Mouse (Mus musculus) C2C12 (cell line): Measurements from ENCODE around the gene Tas2r122.

ENCODE experiments used
- CTCF ChIP-seq: IDR thresholded peaks from one replicate; pipeline ENCODE4 v1.5.1; 2011; ENCODE audit not compliant: control insufficient read depth, insufficient read depth, insufficient read length
- USF1 ChIP-seq: IDR thresholded peaks from one replicate; pipeline ENCODE4 v1.6.1; 2011; ENCODE audit warnings: low read depth, mild to moderate bottlenecking, control low read depth, moderate library complexity

- TF ChIP-seq USF1 (no peak), CTCF (no peak)
Observed at GRCm38 (mm10) chr6:132711828-132712227, at the start of gene Tas2r122.
